Mouse (Mus musculus) embryonic stem cell, embryonic (primary cell): ENCODE results near the gene Prl8a9.

ENCODE experiments used
- CTCF ChIA-PET, 4 experiments: fragments of 300-600 bp in 2 of 4; fragments of 350-600 bp in 2 of 4; sonication (Branson Sonifier 250); formaldehyde crosslinking; loops; one replicate each; lab custom pipeline; 2022; ENCODE audit warnings: inconsistent platforms in 2 of 4; lab: Charles Lee
- POLR2A ChIA-PET, 4 experiments: fragments of 300-600 bp in 2 of 4; fragments of 350-600 bp in 2 of 4; sonication (Branson Sonifier 250); formaldehyde crosslinking; loops; one replicate each; lab custom pipeline; 2022; ENCODE audit warnings: antibody characterized with exemption in 4 of 4, inconsistent platforms in 1 of 4; lab: Charles Lee

Prl8a9 gene

GRCm38 (mm10) chr13:27564506-27564905, at the start of gene Prl8a9:
Gene Prl8a9, minus strand, starts transcription at chr13:27564606.
- POLR2A ChIA-PET: no interaction called here
- CTCF ChIA-PET: no interaction called here

GRCm38 (mm10) chr13:27610482-27610881, 46.1 kb upstream of the Prl8a9 start, which contains the start of gene Prl7b1:
Gene Prl7b1, minus strand, starts transcription at chr13:27610582.
- CTCF ChIA-PET: no interaction called here
- POLR2A ChIA-PET: no interaction called here

GRCm38 (mm10) chr13:27582071-27582470, 17.7 kb upstream of the Prl8a9 start, which contains the start of gene Prl8a1:
Gene Prl8a1, minus strand, starts transcription at chr13:27582171.
- POLR2A ChIA-PET: no interaction called here
- CTCF ChIA-PET: no interaction called here

GRCm38 (mm10) chr13:27553336-27553735, 11.1 kb downstream of the Prl8a9 start:
- CTCF ChIA-PET: no interaction called here
- POLR2A ChIA-PET: no interaction called here

GRCm38 (mm10) chr13:27523156-27523555, 41.2 kb downstream of the Prl8a9 start:
- ChIA-PET POLR2A (no interaction called here), CTCF (interaction anchor here in 1 of 4 experiments (0.6 kb wide), 2 partner anchors 1196 to 1351 kb away, joined by 8 to 10 read pairs; no protein-coding TSS in a partner anchor)

GRCm38 (mm10) chr13:27513117-27513516, 51.3 kb downstream of the Prl8a9 start, which contains the start of gene Prl8a8:
Gene Prl8a8, minus strand, starts transcription at chr13:27513217.
- ChIA-PET POLR2A (no interaction called here), CTCF (no interaction called here)
